Comparison of ENCODE assay signal across 11 mouse cellular contexts in the genomic region with DNA sequence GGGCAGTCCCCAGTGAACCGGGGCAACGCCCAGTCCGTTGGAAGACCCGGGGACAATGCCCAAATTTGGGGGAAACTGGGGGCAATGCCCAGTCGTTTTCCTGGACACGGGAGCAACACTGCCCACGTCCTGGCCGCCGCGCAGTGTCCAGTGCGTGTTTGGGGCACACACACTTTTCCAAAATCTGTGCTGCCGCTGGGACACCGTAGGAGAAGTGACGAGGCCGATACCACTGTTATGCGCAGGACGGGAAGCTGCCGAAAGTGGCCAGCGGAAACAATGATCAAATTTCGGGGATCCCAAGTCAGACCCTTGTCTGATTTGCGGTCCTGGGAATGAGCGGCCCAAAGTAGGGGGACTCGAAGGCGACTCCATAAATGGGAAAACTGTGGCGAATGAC. TPM values are rescaled to one million over a fixed set of nuclear protein-coding genes. Genes with fewer than 3 reads are reported as not detected.
A peak's percentile ranks its signal among the peaks of the same experiment; 100 is the strongest.
DNase-seq lines count a peak whose midpoint lies in the region; ATAC-seq and TF ChIP-seq lines count a peak whose summit lies in the region.
"Had no signal": no experiment of that assay in that cellular context is flagged by ENCODE, and none has a peak within 500 bp of the region (broad histone marks: within the 10 kb centered on the region; RNA-seq: fewer than 3 reads in every experiment).

No protein-coding gene starts in this region.

- WGBS in heart, embryonic 12.5 days: under 1% methylated on average over 25 of the region's 25 CpGs
- WGBS in embryonic facial prominence, embryonic 12.5 days: under 1% methylated on average over 25 of the region's 25 CpGs
- 2% methylated on average over 25 of the region's 25 CpGs for WGBS in intestine, embryonic 15.5 days
- 1% methylated on average over 25 of the region's 25 CpGs for WGBS in midbrain, postnatal 0 days

- no peaks in the 10 kb centered on the region for H3K9me3 ChIP-seq in heart, embryonic 12.5 days (replicated peaks)
- no peaks in the 10 kb centered on the region for H3K9me3 ChIP-seq in embryonic facial prominence, embryonic 12.5 days
- H3K9me3 ChIP-seq in intestine, embryonic 15.5 days: no peaks in the 10 kb centered on the region
- H3K9me3 ChIP-seq in midbrain, postnatal 0 days (ENCODE audit: low read length): no peaks in the 10 kb centered on the region

- H3K36me3 ChIP-seq in heart, embryonic 12.5 days: peaks cover 11% of the 10 kb centered on the region; the same call in 1 of the 2 replicates
- no peaks in the 10 kb centered on the region for H3K36me3 ChIP-seq in embryonic facial prominence, embryonic 12.5 days
- H3K36me3 ChIP-seq in intestine, embryonic 15.5 days: no peaks in the 10 kb centered on the region
- no peaks in the 10 kb centered on the region for H3K36me3 ChIP-seq in midbrain, postnatal 0 days (ENCODE audit: insufficient read depth, low read length)

- no peak for TF ChIP-seq CTCF in midbrain, postnatal 0 days (IDR thresholded peaks at IDR 0.05)

- peaks cover 67% of the 10 kb centered on the region for H3K27me3 ChIP-seq in heart, embryonic 12.5 days (replicated peaks)
- H3K27me3 ChIP-seq in embryonic facial prominence, embryonic 12.5 days: peaks cover 83% of the 10 kb centered on the region
- peaks cover 83% of the 10 kb centered on the region for H3K27me3 ChIP-seq in intestine, embryonic 15.5 days (replicated peaks)
- H3K27me3 ChIP-seq in midbrain, postnatal 0 days (ENCODE audit: insufficient read depth, low read length): peaks cover 94% of the 10 kb centered on the region

- no peak for ATAC-seq in heart, embryonic 12.5 days (ENCODE audit: insufficient number of reproducible peaks, low FRiP score)
- no peak for ATAC-seq in embryonic facial prominence, embryonic 12.5 days (ENCODE audit: insufficient number of reproducible peaks, insufficient read depth, low FRiP score, low TSS enrichment)
- no peak for ATAC-seq in intestine, embryonic 15.5 days
- ATAC-seq in midbrain, postnatal 0 days (ENCODE audit: low FRiP score): no peak
- ATAC-seq in activated CD4-positive, CD25-positive, alpha-beta regulatory T cell, adult 4 months: no peak

- H3K27ac ChIP-seq in heart, embryonic 12.5 days (ENCODE audit: poor library complexity, severe bottlenecking): peak overlapping the region; percentile 98
- peak overlapping the region; percentile 95 for H3K27ac ChIP-seq in embryonic facial prominence, embryonic 12.5 days
- H3K27ac ChIP-seq in intestine, embryonic 15.5 days: peak overlapping the region; percentile 92
- H3K27ac ChIP-seq in midbrain, postnatal 0 days (ENCODE audit: low read depth, low read length): no peak overlapping the region

- H3K4me1 ChIP-seq in heart, embryonic 12.5 days (replicated peaks): peaks cover 10% of the 10 kb centered on the region
- peaks cover 12% of the 10 kb centered on the region; the same call in 1 of the 2 replicates for H3K4me1 ChIP-seq in embryonic facial prominence, embryonic 12.5 days
- peaks cover 29% of the 10 kb centered on the region for H3K4me1 ChIP-seq in intestine, embryonic 15.5 days (replicated peaks)
- H3K4me1 ChIP-seq in midbrain, postnatal 0 days (ENCODE audit: insufficient read depth, low read length): no peaks in the 10 kb centered on the region

- peak overlapping the region; percentile 97 for H3K9ac ChIP-seq in heart, embryonic 12.5 days
- peak overlapping the region; percentile 91 for H3K9ac ChIP-seq in embryonic facial prominence, embryonic 12.5 days
- H3K9ac ChIP-seq in intestine, embryonic 15.5 days: peak overlapping the region; percentile 74
- H3K9ac ChIP-seq in midbrain, postnatal 0 days (replicated peaks; ENCODE audit: low read length, poor library complexity, severe bottlenecking): no peak overlapping the region

- H3K4me3 ChIP-seq in heart, embryonic 12.5 days: peak overlapping the region; percentile 62
- peak overlapping the region; percentile 62 for H3K4me3 ChIP-seq in embryonic facial prominence, embryonic 12.5 days
- H3K4me3 ChIP-seq in intestine, embryonic 15.5 days (replicated peaks): peak overlapping the region; percentile 58
- H3K4me3 ChIP-seq in midbrain, postnatal 0 days (ENCODE audit: low read depth, low read length): peak overlapping the region; percentile 15; the same call in 1 of the 2 replicates

- DNase-seq in heart, adult 18-20 months: no peak
- DNase-seq in midbrain, postnatal 0 days (ENCODE audit: low spot score): no peak
- DNase-seq in urinary bladder, postnatal 4 days (ENCODE audit: low spot score in 2 of 2): no peak
- no peak for DNase-seq in layer of hippocampus, adult 8-10 months (ENCODE audit: low spot score in 2 of 2)
- DNase-seq: lung, adult 18-20 months had no signal

- H3K4me2 ChIP-seq in heart, embryonic 12.5 days: peak overlapping the region; percentile 72
- H3K4me2 ChIP-seq in embryonic facial prominence, embryonic 12.5 days (replicated peaks): peak overlapping the region; percentile 56
- peak overlapping the region; percentile 73 for H3K4me2 ChIP-seq in intestine, embryonic 15.5 days (replicated peaks)
- H3K4me2 ChIP-seq in midbrain, postnatal 0 days (ENCODE audit: low read depth, low read length, poor library complexity, severe bottlenecking): no peak overlapping the region

RNA-seq across cellular contexts. Expression of gene Igf2, which starts 5.6 kb away (rescaled TPM):
- 1,315 and 1,354 TPM in 2 replicates for polyA plus RNA-seq in heart, embryonic 12.5 days (2016; fragmentation: Nextera tagmentation; extraction: Ambion mirVana)
- total RNA-seq in heart, adult 18-20 months (2021): 10 to 100 TPM; 47.4 to 56.7 TPM
- polyA plus RNA-seq in embryonic facial prominence, embryonic 12.5 days (2016; fragmentation: Nextera tagmentation; extraction: Ambion mirVana): 701 and 722 TPM in 2 replicates
- polyA plus RNA-seq in intestine, embryonic 15.5 days (2015; fragmentation: Nextera tagmentation; extraction: Ambion mirVana): 958 and 978 TPM in 2 replicates
- total RNA-seq in midbrain, postnatal 0 days (2014; rRNA removed): 369 and 380 TPM in 2 replicates
- polyA plus RNA-seq in midbrain, postnatal 0 days (2015; fragmentation: Nextera tagmentation; extraction: Ambion mirVana): 195 and 213 TPM in 2 replicates
- polyA plus RNA-seq in activated CD4-positive, CD25-positive, alpha-beta regulatory T cell, adult 4 months (2017; shearing (Covaris generic)): under 1 TPM in 1 of 2 experiments, not detected in 1; 0.24 TPM
- total RNA-seq in layer of hippocampus, adult 8-10 months (2022): 10 to 100 TPM; 52.4 to 90.2 (median 73.6) TPM
- total RNA-seq: CH12.LX had no signal

RNA-seq across cellular contexts. Expression of gene Gm49394, which starts 8.7 kb away (rescaled TPM):
- polyA plus RNA-seq in heart, embryonic 12.5 days (2016; fragmentation: Nextera tagmentation; extraction: Ambion mirVana): 0.04 and 0.21 TPM in 2 replicates
- not detected for total RNA-seq in heart, adult 18-20 months (2021)
- polyA plus RNA-seq in embryonic facial prominence, embryonic 12.5 days (2016; fragmentation: Nextera tagmentation; extraction: Ambion mirVana): 0.04 TPM in 1 of 2 replicates, not detected in the other
- polyA plus RNA-seq in intestine, embryonic 15.5 days (2015; fragmentation: Nextera tagmentation; extraction: Ambion mirVana): 1.0 and 1.4 TPM in 2 replicates
- total RNA-seq in midbrain, postnatal 0 days (2014; rRNA removed): not detected in 2 replicates
- not detected in 2 replicates for polyA plus RNA-seq in midbrain, postnatal 0 days (2015; fragmentation: Nextera tagmentation; extraction: Ambion mirVana)
- polyA plus RNA-seq in activated CD4-positive, CD25-positive, alpha-beta regulatory T cell, adult 4 months (2017; shearing (Covaris generic)): not detected
- total RNA-seq in layer of hippocampus, adult 8-10 months (2022): under 1 TPM in 1 of 4 experiments, not detected in 3; 0.30 TPM
- total RNA-seq: CH12.LX; gastrocnemius, adult 8-10 months had no signal

Comparison
In these comparisons a context has a peak if more than half of its experiments do, and no peak if none do; other contexts are left out.
1. RNA of gene Igf2, which starts 5.6 kb away (polyA plus RNA-seq): 1,315 to 1,354 TPM in heart, embryonic 12.5 days, 958 to 978 TPM in intestine, embryonic 15.5 days, 701 to 722 TPM in embryonic facial prominence, embryonic 12.5 days and 195 to 213 TPM in midbrain, postnatal 0 days; 0.24 TPM in activated CD4-positive, CD25-positive, alpha-beta regulatory T cell, adult 4 months; every median in the first group is over 100 times any median in the second.
2. Peak in every context shown above with its lines, with median percentiles within 50 percentile points of each other: H3K4me3 ChIP-seq.